Mouse (Mus musculus) embryonic facial prominence, embryonic 14.5 days (tissue): ENCODE results near the gene Arl14. TPM values are rescaled to one million over a fixed set of nuclear protein-coding genes. Genes with fewer than 3 reads are reported as not detected.

Experiments
- ATAC-seq: fragments of 200-750 bp; cut with Nextera tagmentation; 2 replicates; pipeline ENCODE4 v1.8.0; 2017; ENCODE audit warnings: low read depth, moderate number of reproducible peaks, moderate TSS enrichment
- DNase-seq: peaks from one replicate; pipeline ENCODE4 v3.0.0-alpha.2; 2015; ENCODE audit warnings: low spot score
- H3K27ac ChIP-seq: fragments of 300-500 bp; sonication (generic); replicated peaks from 2 replicates; pipeline ENCODE4 v1.5.1; 2014; ENCODE audit warnings: low read depth, mild to moderate bottlenecking, low read length, moderate library complexity
- H3K27me3 ChIP-seq: fragments of 300-500 bp; sonication (generic); replicated peaks from 2 replicates; pipeline ENCODE4 v1.6.1; 2014; ENCODE audit warnings: low read length; ENCODE audit not compliant: control insufficient read depth, insufficient read depth
- H3K36me3 ChIP-seq: fragments of 300-500 bp; sonication (generic); 2 replicates; pipeline ENCODE4 v1.6.1; 2014; ENCODE audit warnings: low read length, mixed read lengths; ENCODE audit not compliant: control insufficient read depth, insufficient read depth
- H3K4me1 ChIP-seq: fragments of 300-500 bp; sonication (generic); 2 replicates; pipeline ENCODE4 v1.6.1; 2014; ENCODE audit warnings: antibody characterized with exemption, low read length; ENCODE audit not compliant: control insufficient read depth, insufficient read depth
- H3K4me2 ChIP-seq: fragments of 300-500 bp; sonication (generic); 2 replicates; pipeline ENCODE4 v1.6.1; 2014; ENCODE audit warnings: low read depth, mild to moderate bottlenecking, low read length, moderate library complexity, mixed read lengths
- H3K4me3 ChIP-seq: fragments of 300-500 bp; sonication (generic); 2 replicates; pipeline ENCODE4 v1.5.1; 2014; ENCODE audit warnings: low read depth, mild to moderate bottlenecking, low read length
- H3K9ac ChIP-seq: fragments of 300-500 bp; sonication (generic); 2 replicates; pipeline ENCODE4 v1.6.1; 2014; ENCODE audit warnings: low read depth, mild to moderate bottlenecking, low read length, moderate library complexity, mixed read lengths
- H3K9me3 ChIP-seq: fragments of 300-500 bp; sonication (generic); 2 replicates; pipeline ENCODE4 v1.6.1; 2016; ENCODE audit warnings: low read length; ENCODE audit not compliant: control insufficient read depth
- WGBS: fragments of 180-500 bp; shearing (Covaris S2); extraction: QIAGEN DNeasy Blood & Tissue Kit; methylation state at CpG from one replicate; pipeline ENCODE4 v1.1.7; 2014; 5-methylcytosine and 5-hydroxymethylcytosine counted together
- polyA plus RNA-seq: library from polyadenylated mRNA; unstranded; fragments of >200 nt; fragmentation: Nextera tagmentation; extraction: Ambion mirVana; gene quantifications from 2 replicates; pipeline ENCODE4 v1.2.1, GENCODE M21; 2014

Gene Arl14
- polyA plus RNA-seq, 1 experiment from 2014 or later: not detected

GRCm38 (mm10) chr3:69186031-69186430 is 36.2 kb upstream of the Arl14 start:
- 76% methylated on average over 4 of the region's 4 CpGs for WGBS
- Histone ChIP-seq H3K4me3 (no peak overlapping the region), H3K4me2 (no peak overlapping the region), H3K36me3 (no peaks in the 10 kb centered on the region), H3K27me3 (no peaks in the 10 kb centered on the region), H3K9me3 (no peaks in the 10 kb centered on the region), H3K4me1 (no peaks in the 10 kb centered on the region), H3K27ac (no peak overlapping the region), H3K9ac (no peak overlapping the region)
- DNase-seq (no peak), ATAC-seq (no peak)

GRCm38 (mm10) chr3:69186643-69187042 is 35.6 kb upstream of the Arl14 start:
- DNase-seq: no peak
- H3K4me3 ChIP-seq: no peak overlapping the region
- H3K27ac ChIP-seq: no peak overlapping the region
- no peaks in the 10 kb centered on the region for H3K9me3 ChIP-seq
- H3K4me2 ChIP-seq: no peak overlapping the region
- no peak overlapping the region for H3K9ac ChIP-seq
- no peaks in the 10 kb centered on the region for H3K4me1 ChIP-seq
- 86% methylated on average over 16 of the region's 16 CpGs for WGBS
- ATAC-seq: no peak
- H3K27me3 ChIP-seq: no peaks in the 10 kb centered on the region
- H3K36me3 ChIP-seq: no peaks in the 10 kb centered on the region

- no peak for ATAC-seq
- WGBS: 84% methylated on average over 3 of the region's 3 CpGs
- Histone ChIP-seq H3K9ac (no peak overlapping the region), H3K27me3 (no peaks in the 10 kb centered on the region), H3K4me1 (no peaks in the 10 kb centered on the region), H3K36me3 (no peaks in the 10 kb centered on the region), H3K27ac (no peak overlapping the region), H3K4me2 (no peak overlapping the region), H3K9me3 (no peaks in the 10 kb centered on the region), H3K4me3 (no peak overlapping the region)
- no peak for DNase-seq
These were observed 29.2 kb upstream of the Arl14 start for GRCm38 (mm10) chr3:69192995-69193394.

GRCm38 (mm10) chr3:69194496-69194895 is 27.7 kb upstream of the Arl14 start:
- Histone ChIP-seq H3K4me2 (no peak overlapping the region), H3K9ac (no peak overlapping the region), H3K9me3 (no peaks in the 10 kb centered on the region), H3K4me3 (no peak overlapping the region), H3K36me3 (no peaks in the 10 kb centered on the region), H3K27me3 (no peaks in the 10 kb centered on the region), H3K4me1 (no peaks in the 10 kb centered on the region), H3K27ac (no peak overlapping the region)
- DNase-seq: no peak
- WGBS: 32% methylated on average over 9 of the region's 9 CpGs
- no peak for ATAC-seq

GRCm38 (mm10) chr3:69195251-69195650 is 27.0 kb upstream of the Arl14 start:
- Histone ChIP-seq H3K27me3 (no peaks in the 10 kb centered on the region), H3K4me3 (no peak overlapping the region), H3K4me1 (no peaks in the 10 kb centered on the region), H3K36me3 (no peaks in the 10 kb centered on the region), H3K27ac (no peak overlapping the region), H3K9me3 (no peaks in the 10 kb centered on the region), H3K9ac (no peak overlapping the region), H3K4me2 (no peak overlapping the region)
- 40% methylated on average over 8 of the region's 8 CpGs for WGBS
- DNase-seq (no peak), ATAC-seq (no peak)

GRCm38 (mm10) chr3:69198098-69198497 is 24.1 kb upstream of the Arl14 start:
- Histone ChIP-seq H3K4me1 (no peaks in the 10 kb centered on the region), H3K27me3 (no peaks in the 10 kb centered on the region), H3K36me3 (no peaks in the 10 kb centered on the region), H3K4me3 (no peak overlapping the region), H3K4me2 (no peak overlapping the region), H3K9ac (no peak overlapping the region), H3K27ac (no peak overlapping the region), H3K9me3 (no peaks in the 10 kb centered on the region)
- DNase-seq (no peak), ATAC-seq (no peak)
- WGBS: 64% methylated on average over 2 of the region's 2 CpGs

GRCm38 (mm10) chr3:69200251-69200650 is 22.0 kb upstream of the Arl14 start:
- DNase-seq (no peak), ATAC-seq (no peak)
- no peak overlapping the region for H3K9ac ChIP-seq
- no peaks in the 10 kb centered on the region for H3K27me3 ChIP-seq
- no peaks in the 10 kb centered on the region for H3K36me3 ChIP-seq
- no peaks in the 10 kb centered on the region for H3K4me1 ChIP-seq
- no peaks in the 10 kb centered on the region for H3K9me3 ChIP-seq
- 74% methylated on average over 1 of the region's 1 CpGs for WGBS
- H3K27ac ChIP-seq: no peak overlapping the region
- H3K4me3 ChIP-seq: no peak overlapping the region
- no peak overlapping the region for H3K4me2 ChIP-seq

GRCm38 (mm10) chr3:69201206-69201605 is 21.0 kb upstream of the Arl14 start:
- WGBS: 67% methylated on average over 2 of the region's 2 CpGs
- H3K9me3 ChIP-seq: no peaks in the 10 kb centered on the region
- no peak overlapping the region for H3K9ac ChIP-seq
- no peak for ATAC-seq
- no peak for DNase-seq
- no peaks in the 10 kb centered on the region for H3K27me3 ChIP-seq
- H3K4me3 ChIP-seq: no peak overlapping the region
- no peaks in the 10 kb centered on the region for H3K4me1 ChIP-seq
- no peak overlapping the region for H3K4me2 ChIP-seq
- no peaks in the 10 kb centered on the region for H3K36me3 ChIP-seq
- no peak overlapping the region for H3K27ac ChIP-seq

GRCm38 (mm10) chr3:69202876-69203275 is 19.3 kb upstream of the Arl14 start:
- 73% methylated on average over 4 of the region's 4 CpGs for WGBS
- ATAC-seq (no peak), DNase-seq (no peak)
- Histone ChIP-seq H3K36me3 (no peaks in the 10 kb centered on the region), H3K4me1 (no peaks in the 10 kb centered on the region), H3K4me2 (no peak overlapping the region), H3K9me3 (no peaks in the 10 kb centered on the region), H3K27me3 (no peaks in the 10 kb centered on the region), H3K4me3 (no peak overlapping the region), H3K27ac (no peak overlapping the region), H3K9ac (no peak overlapping the region)
